Mouse (Mus musculus) testis, postnatal 14 days (tissue): ENCODE data around the gene Fh1.

Source experiments
- DNase-seq: peaks from one replicate; pipeline ENCODE4 v3.0.0; 2021; ENCODE audit warnings: low spot score

The Fh1 gene

GRCm38 (mm10) chr1:175625257-175625879, at the start of gene Fh1:
TSS of gene Fh1 (minus strand) at chr1:175625635.
- peak; percentile 96 for DNase-seq

- no peak for DNase-seq
Measured at GRCm38 (mm10) chr1:175675116-175675515, 49.7 kb upstream of the Fh1 start.

- no peak for DNase-seq
Measured at GRCm38 (mm10) chr1:175673563-175674325, 48.3 kb upstream of the Fh1 start.

GRCm38 (mm10) chr1:175671626-175672025, 46.2 kb upstream of the Fh1 start:
- no peak for DNase-seq

- DNase-seq = no peak
Measured at GRCm38 (mm10) chr1:175670042-175670441, 44.6 kb upstream of the Fh1 start.

GRCm38 (mm10) chr1:175669456-175669855, 44.0 kb upstream of the Fh1 start:
- no peak for DNase-seq

GRCm38 (mm10) chr1:175668666-175669405, 43.4 kb upstream of the Fh1 start:
- DNase-seq = no peak

GRCm38 (mm10) chr1:175659900-175660299, 34.5 kb upstream of the Fh1 start:
- no peak for DNase-seq

GRCm38 (mm10) chr1:175648615-175649014, 23.2 kb upstream of the Fh1 start:
- no peak for DNase-seq

- no peak for DNase-seq
Measured at GRCm38 (mm10) chr1:175646952-175647351, 21.5 kb upstream of the Fh1 start.

- DNase-seq = no peak
Measured at GRCm38 (mm10) chr1:175643496-175644265, 18.2 kb upstream of the Fh1 start.

- no peak for DNase-seq
Measured at GRCm38 (mm10) chr1:175640435-175641150, 15.2 kb upstream of the Fh1 start.

GRCm38 (mm10) chr1:175639072-175639471, 13.6 kb upstream of the Fh1 start:
- no peak for DNase-seq

GRCm38 (mm10) chr1:175637677-175638076, 12.2 kb upstream of the Fh1 start:
- no peak for DNase-seq

- DNase-seq = no peak
Measured at GRCm38 (mm10) chr1:175632470-175632869, 7.0 kb upstream of the Fh1 start.

- no peak for DNase-seq
Measured at GRCm38 (mm10) chr1:175631721-175632221, 6.3 kb upstream of the Fh1 start.

- DNase-seq = no peak
Measured at GRCm38 (mm10) chr1:175631080-175631479, 5.6 kb upstream of the Fh1 start.

- no peak for DNase-seq
Measured at GRCm38 (mm10) chr1:175630345-175630744, 4.9 kb upstream of the Fh1 start.

- DNase-seq = no peak
Measured at GRCm38 (mm10) chr1:175629248-175629647, 3.8 kb upstream of the Fh1 start.

GRCm38 (mm10) chr1:175625990-175626692, 706 bp upstream of the Fh1 start:
- DNase-seq = no peak

GRCm38 (mm10) chr1:175623656-175624055, 1.8 kb downstream of the Fh1 start:
- DNase-seq = no peak
